Mouse (Mus musculus): ENCODE measurements around the gene Galns. TPM values are rescaled to one million over a fixed set of nuclear protein-coding genes. Genes with fewer than 3 reads are reported as not detected.
A peak's percentile ranks its signal among the peaks of the same experiment; 100 is the strongest.

Galns gene
- polyA plus RNA-seq, 1 experiment from 2014 or later, result 7.1 TPM

- 89% methylated on average over 11 of the region's 12 CpGs for WGBS
Observed at GRCm38 (mm10) chr8:122606810-122607209, 4.5 kb downstream of the Galns start.

DNA sequence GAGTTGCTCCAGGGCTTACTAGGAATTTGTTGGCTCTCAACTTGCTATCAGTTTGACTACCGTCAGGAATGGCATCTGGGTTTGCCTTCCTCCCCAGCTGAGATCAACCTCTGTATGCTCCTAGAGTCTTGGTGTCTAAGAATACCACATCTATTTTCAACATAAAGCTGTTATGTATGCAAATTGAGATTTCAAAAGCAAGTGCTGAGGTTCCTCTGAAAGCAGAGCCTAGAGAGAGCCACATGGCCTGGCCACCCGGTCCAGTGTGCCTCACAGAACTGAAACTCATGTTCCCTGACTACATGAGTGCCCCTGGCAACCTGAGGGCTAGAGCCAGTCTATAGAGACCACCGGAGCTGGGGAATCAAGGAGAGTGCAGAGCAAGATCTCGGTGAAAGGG is 5.9 kb downstream of the Galns start:
- DNase-seq (ENCODE audit: low spot score), result no peak
- Histone ChIP-seq H3K36me3 (no peaks in the 10 kb centered on the region), H3K9me3 (no peaks in the 10 kb centered on the region), H3K27ac (no peak overlapping the region), H3K4me1 (replicated peaks) (peaks cover 2% of the 10 kb centered on the region), H3K27me3 (ENCODE audit: insufficient read depth, poor library complexity, severe bottlenecking) (no peaks in the 10 kb centered on the region), H3K4me3 (no peak overlapping the region)
- 84% methylated on average over 4 of the region's 4 CpGs for WGBS

More at GRCm38 (mm10) chr8:122606810-122607209, 4.5 kb downstream of the Galns start:
- Histone ChIP-seq H3K27ac (no peak overlapping the region), H3K4me3 (no peak overlapping the region), H3K36me3 (no peaks in the 10 kb centered on the region), H3K9me3 (no peaks in the 10 kb centered on the region), H3K4me1 (replicated peaks) (peaks cover 14% of the 10 kb centered on the region), H3K27me3 (ENCODE audit: insufficient read depth, poor library complexity, severe bottlenecking) (no peaks in the 10 kb centered on the region)
- DNase-seq (ENCODE audit: low spot score), result no peak

DNA sequence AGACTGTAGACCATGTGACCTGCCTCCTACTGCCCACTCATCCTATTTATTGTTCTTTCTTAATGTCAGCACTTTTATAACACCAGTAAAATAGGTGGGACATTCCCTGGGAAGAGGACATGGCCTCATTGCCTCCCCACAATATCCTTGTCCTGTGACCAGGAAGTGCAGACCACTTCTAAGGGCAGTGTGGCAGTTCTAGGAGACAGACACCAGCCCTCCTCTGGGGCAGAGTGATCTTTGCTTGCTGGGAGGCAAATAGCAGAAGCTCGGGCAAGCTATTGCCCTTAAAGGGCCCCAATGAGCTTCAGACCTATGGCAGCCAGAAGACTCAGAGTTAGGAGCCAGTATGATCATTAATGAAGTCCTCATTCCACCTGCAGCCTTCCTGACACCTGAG is 6.6 kb downstream of the Galns start:
- 83% methylated on average over 1 of the region's 1 CpGs for WGBS
- no peak overlapping the region for H3K27ac ChIP-seq
- H3K4me3 ChIP-seq, result no peak overlapping the region
- DNase-seq (ENCODE audit: low spot score), result no peak
- no peaks in the 10 kb centered on the region for H3K27me3 ChIP-seq (ENCODE audit: insufficient read depth, poor library complexity, severe bottlenecking)
- H3K36me3 ChIP-seq, result 0 out of 2 replicates have a peak, but pooled peaks cover 5% of the 10 kb centered on the region
- H3K9me3 ChIP-seq, result no peaks in the 10 kb centered on the region
- no peaks in the 10 kb centered on the region for H3K4me1 ChIP-seq (replicated peaks)

DNA sequence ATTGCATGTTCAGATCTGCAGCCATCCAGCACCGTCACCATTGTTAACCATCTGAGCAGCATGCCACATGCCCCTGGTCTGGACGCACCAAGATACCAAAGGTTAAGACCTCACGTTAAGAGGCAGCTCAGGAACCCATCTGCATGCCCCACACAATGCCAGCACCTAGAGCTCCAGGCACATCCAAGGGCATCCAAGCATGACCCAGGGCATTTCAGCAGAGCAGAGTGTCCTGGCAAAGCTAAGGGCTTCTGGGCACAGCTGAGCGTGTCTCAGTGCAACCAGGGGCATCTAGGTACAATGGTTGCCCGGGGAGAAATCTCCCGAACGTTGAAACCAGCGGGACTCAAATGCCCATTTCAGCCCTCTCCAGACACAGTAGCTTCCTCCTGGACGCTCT is 10.6 kb downstream of the Galns start:
- DNase-seq (ENCODE audit: low spot score), result no peak
- peaks cover 15% of the 10 kb centered on the region; the same call in 1 of the 2 replicates for H3K36me3 ChIP-seq
- 92% methylated on average over 9 of the region's 9 CpGs for WGBS
- no peaks in the 10 kb centered on the region for H3K9me3 ChIP-seq
- H3K4me1 ChIP-seq (replicated peaks), result peaks cover 9% of the 10 kb centered on the region
- no peak overlapping the region for H3K4me3 ChIP-seq
- no peak overlapping the region for H3K27ac ChIP-seq
- no peaks in the 10 kb centered on the region for H3K27me3 ChIP-seq (ENCODE audit: insufficient read depth, poor library complexity, severe bottlenecking)

GRCm38 (mm10) chr8:122596031-122596430 is 15.2 kb downstream of the Galns start:
- Histone ChIP-seq H3K4me3 (no peak overlapping the region), H3K27ac (no peak overlapping the region), H3K4me1 (replicated peaks) (peaks cover 43% of the 10 kb centered on the region), H3K9me3 (no peaks in the 10 kb centered on the region), H3K36me3 (peaks cover 15% of the 10 kb centered on the region; the same call in 1 of the 2 replicates), H3K27me3 (ENCODE audit: insufficient read depth, poor library complexity, severe bottlenecking) (no peaks in the 10 kb centered on the region)
- 47% methylated on average over 4 of the region's 4 CpGs for WGBS
- no peak for DNase-seq (ENCODE audit: low spot score)

- no peak overlapping the region for H3K4me3 ChIP-seq
- peaks cover 43% of the 10 kb centered on the region for H3K4me1 ChIP-seq (replicated peaks)
- no peak for DNase-seq (ENCODE audit: low spot score)
- H3K9me3 ChIP-seq, result no peaks in the 10 kb centered on the region
- WGBS, result 83% methylated on average over 19 of the region's 19 CpGs
- H3K36me3 ChIP-seq, result peaks cover 9% of the 10 kb centered on the region; the same call in 1 of the 2 replicates
- no peaks in the 10 kb centered on the region for H3K27me3 ChIP-seq (ENCODE audit: insufficient read depth, poor library complexity, severe bottlenecking)
- no peak overlapping the region for H3K27ac ChIP-seq
Observed at GRCm38 (mm10) chr8:122593783-122594507, 17.3 kb downstream of the Galns start.

DNA sequence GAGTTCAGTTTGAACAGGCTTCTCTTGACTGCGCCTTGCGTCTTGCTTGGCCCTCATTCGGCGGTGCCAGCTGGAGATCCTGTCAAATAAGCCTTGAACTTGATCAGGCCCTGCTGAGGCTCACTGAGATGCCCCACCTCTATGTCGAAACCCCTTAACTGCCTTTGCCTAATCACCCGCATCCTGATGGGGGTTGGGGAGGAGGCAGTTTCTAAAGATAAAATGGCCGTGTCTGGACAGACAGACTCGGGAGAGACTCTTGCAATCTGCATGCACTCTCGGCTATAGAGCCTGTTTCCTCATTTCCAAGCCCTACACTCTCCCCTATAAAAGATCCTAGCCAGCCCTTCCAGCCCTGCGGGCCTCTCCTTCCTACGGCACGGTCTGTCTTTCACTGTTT is 18.0 kb downstream of the Galns start:
- WGBS, result 80% methylated on average over 12 of the region's 12 CpGs
- Histone ChIP-seq H3K27me3 (ENCODE audit: insufficient read depth, poor library complexity, severe bottlenecking) (no peaks in the 10 kb centered on the region), H3K36me3 (0 out of 2 replicates have a peak, but pooled peaks cover 2% of the 10 kb centered on the region)

DNA sequence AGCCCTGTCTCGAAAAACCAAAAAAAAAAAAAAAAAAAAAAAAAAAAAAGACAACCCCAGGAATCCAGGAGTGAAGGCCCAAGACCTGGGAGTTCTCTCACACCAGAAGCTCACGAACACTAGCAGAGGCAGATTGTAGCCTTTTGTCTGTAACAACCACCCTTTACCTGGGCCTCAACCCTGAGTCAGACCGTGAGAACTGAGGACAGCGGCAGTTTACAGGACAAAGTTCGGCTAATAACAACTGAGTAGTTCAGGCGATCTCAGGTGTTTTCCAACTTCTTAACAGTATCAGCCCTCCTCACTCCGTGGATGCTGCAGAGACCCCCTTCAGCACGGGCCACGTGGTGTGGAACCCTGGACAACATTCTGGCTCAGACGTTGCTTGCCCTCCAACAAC is 24.5 kb downstream of the Galns start:
- 88% methylated on average over 10 of the region's 10 CpGs for WGBS

More for the DNA sequence above, 18.0 kb downstream of the Galns start:
- H3K4me1 ChIP-seq (replicated peaks), result peaks cover 43% of the 10 kb centered on the region
- no peaks in the 10 kb centered on the region for H3K9me3 ChIP-seq
- no peak for DNase-seq (ENCODE audit: low spot score)
- H3K4me3 ChIP-seq, result no peak overlapping the region
- H3K27ac ChIP-seq, result no peak overlapping the region; the same call in 1 of the 2 replicates

DNA sequence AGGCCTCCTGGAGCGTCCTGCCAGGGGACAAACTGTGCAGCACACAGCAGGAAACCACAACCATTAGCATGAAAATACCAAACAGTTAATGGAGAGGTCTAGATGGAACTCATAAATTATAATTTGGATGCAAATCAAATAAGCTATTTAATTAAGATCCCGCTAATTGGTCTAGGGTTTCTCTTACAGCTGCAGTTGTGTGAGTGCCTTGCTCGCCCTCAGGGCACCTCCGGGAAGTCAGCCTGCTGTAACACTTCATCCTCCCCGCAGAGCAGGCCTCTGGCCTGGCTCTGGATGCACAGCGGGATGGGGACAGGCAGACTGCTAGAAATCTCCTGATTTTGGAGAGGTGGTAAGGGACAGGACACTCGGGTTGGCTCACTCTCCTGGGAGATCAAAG is 25.1 kb downstream of the Galns start:
- H3K4me1 ChIP-seq (replicated peaks), result peaks cover 19% of the 10 kb centered on the region
- H3K4me3 ChIP-seq, result no peak overlapping the region
- DNase-seq (ENCODE audit: low spot score), result no peak
- H3K36me3 ChIP-seq, result no peaks in the 10 kb centered on the region
- H3K9me3 ChIP-seq, result no peaks in the 10 kb centered on the region
- WGBS, result 69% methylated on average over 7 of the region's 7 CpGs
- no peak overlapping the region for H3K27ac ChIP-seq
- H3K27me3 ChIP-seq (ENCODE audit: insufficient read depth, poor library complexity, severe bottlenecking), result no peaks in the 10 kb centered on the region

More for the DNA sequence above, 24.5 kb downstream of the Galns start:
- H3K27ac ChIP-seq, result 0 out of 2 replicates have a peak overlapping the region, but pooled peaks have one; percentile 16
- H3K4me3 ChIP-seq, result no peak overlapping the region
- no peaks in the 10 kb centered on the region for H3K9me3 ChIP-seq
- no peak for DNase-seq (ENCODE audit: low spot score)
- peaks cover 20% of the 10 kb centered on the region for H3K4me1 ChIP-seq (replicated peaks)
- no peaks in the 10 kb centered on the region for H3K27me3 ChIP-seq (ENCODE audit: insufficient read depth, poor library complexity, severe bottlenecking)
- H3K36me3 ChIP-seq, result no peaks in the 10 kb centered on the region

- Histone ChIP-seq H3K27me3 (ENCODE audit: insufficient read depth, poor library complexity, severe bottlenecking) (no peaks in the 10 kb centered on the region), H3K4me1 (replicated peaks) (peaks cover 25% of the 10 kb centered on the region), H3K4me3 (no peak overlapping the region), H3K9me3 (no peaks in the 10 kb centered on the region), H3K36me3 (no peaks in the 10 kb centered on the region), H3K27ac (no peak overlapping the region)
- DNase-seq (ENCODE audit: low spot score), result no peak
- 70% methylated on average over 14 of the region's 14 CpGs for WGBS
Observed at GRCm38 (mm10) chr8:122585411-122585891, 25.8 kb downstream of the Galns start.

DNA sequence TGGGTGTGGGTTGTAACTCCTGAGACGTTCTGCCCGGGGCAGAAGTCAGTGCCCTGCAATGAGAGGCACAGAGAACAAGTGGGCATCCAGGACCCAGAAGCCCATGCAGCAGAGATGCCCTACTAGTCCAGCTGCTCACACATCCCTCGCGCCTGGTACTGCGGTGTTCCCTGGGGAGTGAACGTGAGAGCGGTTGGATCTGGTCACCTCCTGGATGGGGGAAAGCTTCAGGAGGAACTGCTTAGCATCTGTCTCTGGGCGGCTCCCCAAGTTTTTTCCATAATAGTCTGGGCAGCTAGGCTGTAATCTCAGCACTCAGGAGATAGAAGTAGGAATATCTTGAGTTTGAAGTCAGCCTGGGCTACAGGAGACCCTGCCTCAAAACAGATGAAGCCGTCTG is 26.3 kb downstream of the Galns start:
- no peaks in the 10 kb centered on the region for H3K36me3 ChIP-seq
- H3K4me3 ChIP-seq, result no peak overlapping the region
- peaks cover 26% of the 10 kb centered on the region for H3K4me1 ChIP-seq (replicated peaks)
- no peaks in the 10 kb centered on the region for H3K27me3 ChIP-seq (ENCODE audit: insufficient read depth, poor library complexity, severe bottlenecking)
- no peak overlapping the region for H3K27ac ChIP-seq
- no peaks in the 10 kb centered on the region for H3K9me3 ChIP-seq
- DNase-seq (ENCODE audit: low spot score), result no peak
- 87% methylated on average over 9 of the region's 9 CpGs for WGBS

DNA sequence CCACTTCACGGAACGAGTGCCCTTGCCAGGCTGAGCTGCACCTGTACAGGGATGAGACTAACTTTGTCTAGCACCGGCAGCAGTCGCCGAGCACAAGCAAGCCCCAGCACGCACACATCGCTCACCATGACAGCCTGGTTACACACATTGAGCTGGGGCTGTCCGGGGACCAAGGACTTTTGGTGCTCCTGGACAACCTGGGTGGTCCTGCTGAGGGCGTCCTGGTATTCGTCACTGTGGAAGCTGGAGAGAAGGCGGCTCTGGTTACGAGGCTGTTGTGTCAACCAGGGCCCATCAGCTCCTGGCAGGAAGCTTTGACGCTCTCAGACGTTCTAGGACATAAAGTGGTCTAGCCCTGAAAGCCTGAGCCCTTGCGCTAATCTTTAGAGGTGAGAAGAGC is 30.3 kb downstream of the Galns start:
- no peak for DNase-seq (ENCODE audit: low spot score)
- Histone ChIP-seq H3K36me3 (no peaks in the 10 kb centered on the region), H3K27me3 (ENCODE audit: insufficient read depth, poor library complexity, severe bottlenecking) (no peaks in the 10 kb centered on the region), H3K4me1 (replicated peaks) (peaks cover 54% of the 10 kb centered on the region), H3K9me3 (no peaks in the 10 kb centered on the region), H3K27ac (no peak overlapping the region), H3K4me3 (no peak overlapping the region)
- WGBS, result 73% methylated on average over 13 of the region's 15 CpGs

GRCm38 (mm10) chr8:122579196-122579595 is 32.1 kb downstream of the Galns start:
- H3K27me3 ChIP-seq (ENCODE audit: insufficient read depth, poor library complexity, severe bottlenecking), result no peaks in the 10 kb centered on the region
- WGBS, result 35% methylated on average over 7 of the region's 7 CpGs
- no peak overlapping the region for H3K4me3 ChIP-seq
- H3K9me3 ChIP-seq, result no peaks in the 10 kb centered on the region
- DNase-seq (ENCODE audit: low spot score), result no peak
- peaks cover 60% of the 10 kb centered on the region for H3K4me1 ChIP-seq (replicated peaks)
- H3K27ac ChIP-seq, result no peak overlapping the region; the same call in 1 of the 2 replicates
- peaks cover 12% of the 10 kb centered on the region; the same call in 1 of the 2 replicates for H3K36me3 ChIP-seq
